Mouse (Mus musculus) hindbrain, embryonic 11.5 days (tissue): ENCODE data around the gene Trip4. TPM values are rescaled to one million over a fixed set of nuclear protein-coding genes. Genes with fewer than 3 reads are reported as not detected.
"Not testable (repeated sequence)": the region's sequence is repeated elsewhere in the genome, so short reads cannot be mapped to it uniquely, and the experiment has no call there.

ENCODE experiments used
- ATAC-seq: fragments of 200-750 bp; cut with Nextera tagmentation; 2 replicates; pipeline ENCODE4 v1.8.0; 2017; ENCODE audit warnings: mild to moderate bottlenecking, moderate TSS enrichment, moderate library complexity; ENCODE audit not compliant: low FRiP score
- DNase-seq: peaks from one replicate; pipeline ENCODE4 v3.0.0-alpha.2; 2015; ENCODE audit warnings: low spot score
- H3K27ac ChIP-seq: fragments of 300-500 bp; sonication (generic); 2 replicates; pipeline ENCODE4 v1.5.1; 2014; ENCODE audit warnings: mild to moderate bottlenecking, low read depth, low read length
- H3K27me3 ChIP-seq: fragments of 300-500 bp; sonication (generic); 2 replicates; pipeline ENCODE4 v1.6.1; 2014; ENCODE audit warnings: mild to moderate bottlenecking, low read length, moderate library complexity, mixed read lengths; ENCODE audit not compliant: control insufficient read depth, insufficient read depth
- H3K36me3 ChIP-seq: fragments of 300-500 bp; sonication (generic); 2 replicates; pipeline ENCODE4 v1.6.1; 2014; ENCODE audit warnings: mild to moderate bottlenecking, low read length, moderate library complexity, mixed read lengths; ENCODE audit not compliant: control insufficient read depth, insufficient read depth
- H3K4me1 ChIP-seq: fragments of 300-500 bp; sonication (generic); replicated peaks from 2 replicates; pipeline ENCODE4 v1.6.1; 2014; ENCODE audit warnings: low read length, mixed read lengths; ENCODE audit not compliant: control insufficient read depth, insufficient read depth
- H3K4me2 ChIP-seq: fragments of 300-500 bp; sonication (generic); replicated peaks from 2 replicates; pipeline ENCODE4 v1.6.1; 2014; ENCODE audit warnings: mild to moderate bottlenecking, low read depth, low read length
- H3K4me3 ChIP-seq: fragments of 300-500 bp; sonication (generic); 2 replicates; pipeline ENCODE4 v1.5.1; 2014; ENCODE audit warnings: low read depth, low read length
- H3K9ac ChIP-seq: fragments of 300-500 bp; sonication (generic); 2 replicates; pipeline ENCODE4 v1.6.1; 2014; ENCODE audit warnings: low read depth, low read length
- H3K9me3 ChIP-seq: fragments of 300-500 bp; sonication (generic); 2 replicates; pipeline ENCODE4 v1.6.1; 2016; ENCODE audit warnings: low read length; ENCODE audit not compliant: control insufficient read depth
- WGBS: fragments of 180-500 bp; shearing (Covaris S2); extraction: QIAGEN DNeasy Blood & Tissue Kit; methylation state at CpG from one replicate; pipeline ENCODE4 v1.1.7; 2014; 5-methylcytosine and 5-hydroxymethylcytosine counted together
- polyA plus RNA-seq: library from polyadenylated mRNA; unstranded; fragments of >200 nt; fragmentation: Nextera tagmentation; extraction: Ambion mirVana; gene quantifications from 2 replicates; pipeline ENCODE4 v1.2.1, GENCODE M21; 2014

The Trip4 gene
- polyA plus RNA-seq, 1 experiment from 2014 or later = 40.7 TPM

GRCm38 (mm10) chr9:65786885-65787787 lies 121.5 kb downstream of the Trip4 start:
- H3K27me3 ChIP-seq = no peaks in the 10 kb centered on the region
- DNase-seq (peak; percentile 11), ATAC-seq (no peak; the same call in 1 of the 2 replicates)
- H3K9ac ChIP-seq = no peak overlapping the region
- no peak overlapping the region for H3K4me3 ChIP-seq
- 69% methylated on average over 8 of the region's 8 CpGs for WGBS
- no peaks in the 10 kb centered on the region for H3K9me3 ChIP-seq
- no peak overlapping the region for H3K4me2 ChIP-seq
- H3K27ac ChIP-seq = 0 out of 2 replicates have a peak overlapping the region, but pooled peaks have one; percentile 11
- H3K4me1 ChIP-seq = no peaks in the 10 kb centered on the region; the same call in 1 of the 2 replicates
- no peaks in the 10 kb centered on the region for H3K36me3 ChIP-seq

GRCm38 (mm10) chr9:65785772-65786368 lies 122.7 kb downstream of the Trip4 start:
- no peak for ATAC-seq
- H3K36me3 ChIP-seq = no peaks in the 10 kb centered on the region
- no peaks in the 10 kb centered on the region for H3K4me1 ChIP-seq
- no peak overlapping the region for H3K4me3 ChIP-seq
- 82% methylated on average over 4 of the region's 4 CpGs for WGBS
- H3K27ac ChIP-seq = no peak overlapping the region
- no peak overlapping the region for H3K4me2 ChIP-seq
- H3K9me3 ChIP-seq = no peaks in the 10 kb centered on the region
- no peak overlapping the region for H3K9ac ChIP-seq
- no peaks in the 10 kb centered on the region for H3K27me3 ChIP-seq
- no peak for DNase-seq

GRCm38 (mm10) chr9:65779619-65780018 lies 129.0 kb downstream of the Trip4 start:
- DNase-seq, H3K4me1 ChIP-seq, H3K4me2 ChIP-seq, H3K9ac ChIP-seq, H3K27me3 ChIP-seq, ATAC-seq, H3K36me3 ChIP-seq, H3K4me3 ChIP-seq, H3K9me3 ChIP-seq, H3K27ac ChIP-seq: not testable (repeated sequence)
- WGBS = 94% methylated on average over 3 of the region's 3 CpGs

Other genes starting within 250 kb of the Trip4 start
- gene Oaz2, start 240.8 kb downstream of the Trip4 start, polyA plus RNA-seq = 204 and 224 TPM in 2 replicates
- gene Zfp609, start 81.2 kb downstream of the Trip4 start, polyA plus RNA-seq = 9.2 and 12.5 TPM in 2 replicates
- 176 and 188 TPM in 2 replicates for gene Pclaf, start 18.6 kb downstream of the Trip4 start, polyA plus RNA-seq
- gene Csnk1g1, start 130 bp upstream of the Trip4 start, polyA plus RNA-seq = 22.3 and 26.0 TPM in 2 replicates
- 512 and 515 TPM in 2 replicates for gene Ppib, start 151.4 kb upstream of the Trip4 start, polyA plus RNA-seq
- 2.7 and 2.9 TPM in 2 replicates for gene Snx22, start 160.9 kb upstream of the Trip4 start, polyA plus RNA-seq
- gene Snx1, start 217.8 kb upstream of the Trip4 start, polyA plus RNA-seq = 127 and 140 TPM in 2 replicates
- 144 and 146 TPM in 2 replicates for gene Ciao2a, start 217.8 kb upstream of the Trip4 start, polyA plus RNA-seq
- gene Dapk2, start 249.4 kb upstream of the Trip4 start, polyA plus RNA-seq = 2.7 and 4.4 TPM in 2 replicates